Mouse (Mus musculus): ENCODE data around the gene Rfc2. TPM values are rescaled to one million over a fixed set of nuclear protein-coding genes. Genes with fewer than 3 reads are reported as not detected.
A peak's percentile ranks its signal among the peaks of the same experiment; 100 is the strongest.

Gene Rfc2
- polyA plus RNA-seq, 1 experiment from 2014 or later, result 226 TPM

DNA sequence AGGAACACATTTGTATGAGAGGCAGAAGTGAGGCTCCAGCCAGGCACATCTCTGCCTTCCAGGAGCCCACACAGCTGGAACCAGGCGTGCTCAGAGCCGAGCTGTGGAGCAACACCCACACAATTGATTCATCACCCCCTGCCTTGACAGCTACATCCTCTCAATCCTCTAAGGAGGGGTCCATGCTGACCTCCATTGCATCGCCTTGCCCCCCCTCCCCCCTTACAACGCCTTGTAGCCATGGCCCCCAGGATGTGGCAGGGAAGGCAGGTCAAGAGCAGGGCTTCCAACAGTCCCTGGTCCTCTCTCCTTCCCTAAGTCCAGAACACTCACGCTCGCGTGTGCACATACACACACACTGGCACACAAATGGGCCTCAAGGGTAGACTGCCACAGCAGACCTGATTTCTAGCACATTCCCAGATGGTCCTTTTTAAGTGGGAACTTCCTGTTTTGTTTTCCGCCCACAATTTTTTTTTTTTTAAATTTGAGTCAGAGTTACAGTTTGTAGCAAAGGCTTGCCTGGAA, 12.1 kb upstream of the Rfc2 start:
- Histone ChIP-seq H3K9me3 (no peaks in the 10 kb centered on the region), H3K4me3 (no peak overlapping the region), H3K36me3 (no peaks in the 10 kb centered on the region), H3K4me1 (peaks cover 14% of the 10 kb centered on the region), H3K27me3 (no peaks in the 10 kb centered on the region), H3K4me2 (no peak overlapping the region), H3K9ac (no peak overlapping the region), H3K27ac (peak overlapping the region; percentile 38)
- 46% methylated on average over 8 of the region's 8 CpGs for WGBS
- no peak for ATAC-seq (ENCODE audit: insufficient number of reproducible peaks, low FRiP score, low TSS enrichment, low read depth)

DNA sequence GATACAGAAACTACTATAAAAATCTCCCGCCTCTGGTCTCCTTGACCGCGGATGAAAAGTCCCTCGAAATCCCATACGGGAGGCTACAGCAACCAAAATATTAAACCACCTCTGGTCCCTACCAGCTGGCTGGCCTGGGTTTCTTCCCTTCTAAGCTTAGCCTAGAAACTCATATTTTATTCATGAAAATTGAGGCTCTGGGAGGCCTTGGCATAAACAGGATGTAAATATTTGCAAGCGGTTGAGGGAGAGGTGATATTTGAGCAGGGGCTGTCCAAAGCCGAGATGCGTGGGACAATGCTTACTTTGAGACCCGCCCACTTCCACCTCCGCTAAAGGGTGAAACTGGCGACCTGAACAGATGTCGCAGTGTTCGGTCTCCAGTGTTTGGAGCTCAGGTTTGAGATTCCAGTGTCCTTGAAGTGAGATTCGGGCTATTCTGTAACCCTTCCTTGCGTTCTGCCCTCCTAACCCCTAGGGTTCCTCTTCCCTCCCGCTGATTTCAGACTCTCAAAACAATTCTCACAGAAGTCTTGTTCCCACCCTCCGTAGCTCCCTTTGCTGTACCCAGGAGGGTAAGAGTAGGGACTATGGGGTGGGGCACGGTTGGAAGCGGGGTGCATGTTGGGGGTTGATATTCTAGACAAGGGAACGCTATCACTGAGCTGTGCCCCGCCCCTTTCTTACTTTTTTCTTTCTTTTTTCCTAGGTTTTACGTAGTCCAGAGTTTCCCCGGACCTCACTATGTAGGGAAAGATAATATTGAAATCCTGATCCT, 9.2 kb upstream of the Rfc2 start:
- peak; percentile 31; the same call in 1 of the 2 replicates for ATAC-seq (ENCODE audit: insufficient number of reproducible peaks, low FRiP score, low TSS enrichment, low read depth)
- Histone ChIP-seq H3K9me3 (no peaks in the 10 kb centered on the region), H3K4me1 (peaks cover 14% of the 10 kb centered on the region), H3K4me2 (peak overlapping the region; percentile 79), H3K27ac (peak overlapping the region; percentile 80), H3K4me3 (peak overlapping the region; percentile 54), H3K36me3 (no peaks in the 10 kb centered on the region), H3K27me3 (no peaks in the 10 kb centered on the region), H3K9ac (peak overlapping the region; percentile 42)
- 1% methylated on average over 23 of the region's 23 CpGs for WGBS

DNA sequence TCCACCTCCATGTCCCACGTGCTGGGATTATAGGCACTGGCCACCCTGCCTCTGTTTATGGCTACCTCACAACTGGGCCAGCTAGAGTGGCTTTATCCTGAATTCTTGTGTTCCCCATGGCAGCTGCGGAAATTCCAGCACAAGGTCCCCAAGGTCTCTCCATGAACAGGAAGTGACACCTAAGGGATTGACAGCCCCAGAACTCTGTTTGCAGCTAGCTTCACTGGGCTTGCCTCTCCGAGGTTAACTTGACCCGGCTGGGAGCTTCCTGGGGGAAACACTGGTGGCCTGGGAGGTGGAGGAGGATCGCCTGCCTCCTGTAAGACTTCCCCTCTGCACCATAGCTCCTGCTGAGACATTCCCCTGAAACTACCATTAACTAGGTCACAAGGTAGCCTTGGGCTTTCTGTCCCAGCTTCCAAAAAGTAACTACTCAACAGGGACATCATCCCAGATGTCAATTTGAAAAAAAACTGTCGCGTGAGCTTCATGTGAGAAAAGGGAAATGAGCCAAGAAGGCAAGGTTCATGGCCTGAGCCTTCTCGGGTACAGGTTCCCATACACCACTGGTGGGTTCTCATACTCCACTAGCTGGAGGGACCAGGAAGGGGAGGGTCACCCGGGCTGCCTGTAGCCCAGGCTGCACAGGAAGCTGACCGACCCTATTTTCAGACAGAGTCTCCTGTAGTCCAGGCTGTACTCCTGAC, 8.5 kb upstream of the Rfc2 start:
- WGBS, result 33% methylated on average over 10 of the region's 10 CpGs
- no peak for ATAC-seq (ENCODE audit: insufficient number of reproducible peaks, low FRiP score, low TSS enrichment, low read depth)
- Histone ChIP-seq H3K4me1 (peaks cover 14% of the 10 kb centered on the region), H3K27me3 (no peaks in the 10 kb centered on the region), H3K36me3 (no peaks in the 10 kb centered on the region), H3K4me2 (peak overlapping the region; percentile 79), H3K4me3 (peak overlapping the region; percentile 54), H3K9me3 (no peaks in the 10 kb centered on the region), H3K27ac (peak overlapping the region; percentile 80), H3K9ac (no peak overlapping the region; the same call in 1 of the 2 replicates)

DNA sequence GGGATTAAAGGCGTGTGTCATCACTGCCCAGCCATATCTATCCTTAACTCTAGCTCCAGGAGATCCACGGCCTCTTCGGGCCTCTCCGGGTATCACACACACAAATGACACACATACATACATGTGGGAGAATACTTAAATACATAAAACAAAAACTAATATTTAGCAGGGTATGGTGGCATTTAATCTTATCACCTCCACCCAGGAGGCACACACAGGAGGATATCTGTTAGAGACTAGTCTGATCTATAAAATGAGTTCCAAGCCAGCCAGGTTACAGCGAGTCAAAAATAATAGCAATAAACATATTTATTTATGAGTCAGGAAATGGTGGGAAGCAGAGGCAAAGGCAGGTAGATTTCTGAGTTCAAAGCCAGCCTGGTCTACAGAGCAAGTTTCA, 5.3 kb upstream of the Rfc2 start:
- no peak overlapping the region for H3K4me3 ChIP-seq
- H3K36me3 ChIP-seq, result no peaks in the 10 kb centered on the region
- H3K27me3 ChIP-seq, result no peaks in the 10 kb centered on the region
- no peak overlapping the region for H3K9ac ChIP-seq
- ATAC-seq (ENCODE audit: insufficient number of reproducible peaks, low FRiP score, low TSS enrichment, low read depth), result no peak
- peaks cover 9% of the 10 kb centered on the region for H3K4me1 ChIP-seq
- WGBS, result 93% methylated on average over 5 of the region's 5 CpGs
- H3K9me3 ChIP-seq, result no peaks in the 10 kb centered on the region
- no peak overlapping the region for H3K4me2 ChIP-seq
- no peak overlapping the region for H3K27ac ChIP-seq

DNA sequence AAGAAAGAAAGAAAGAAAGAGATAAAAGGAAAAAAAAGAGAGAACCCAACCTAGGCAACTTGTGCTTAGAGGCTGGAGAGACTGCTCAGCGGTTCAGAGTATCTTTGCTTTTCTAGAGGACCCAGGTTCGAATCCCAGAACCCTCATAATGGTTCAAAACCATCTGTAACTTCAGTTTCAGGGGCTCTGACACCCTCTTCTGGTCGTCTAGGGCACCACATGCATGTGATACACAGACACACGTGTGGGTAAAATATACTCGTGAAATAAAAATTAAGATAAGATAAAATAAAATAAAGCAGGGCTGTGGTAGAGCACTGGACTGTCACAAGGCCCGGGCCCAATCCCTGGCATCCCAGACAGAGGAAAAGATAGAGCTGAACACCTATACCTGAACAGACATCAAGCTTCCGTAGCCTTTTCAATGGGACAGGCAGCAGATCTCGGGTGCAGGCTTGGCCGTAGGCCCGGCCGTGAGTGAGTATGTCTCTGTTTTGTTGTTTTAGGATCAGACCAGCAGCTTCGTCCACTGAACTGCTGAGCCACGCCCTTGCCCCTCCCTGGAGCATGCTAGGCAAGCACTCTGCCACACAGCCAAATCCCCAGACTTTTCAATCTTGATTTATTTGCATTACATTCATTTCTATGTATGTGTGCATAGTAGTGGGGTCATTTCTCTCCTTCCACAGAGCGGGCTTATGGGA, 4.5 kb upstream of the Rfc2 start:
- H3K27ac ChIP-seq, result no peak overlapping the region
- WGBS, result 76% methylated on average over 14 of the region's 14 CpGs

DNA sequence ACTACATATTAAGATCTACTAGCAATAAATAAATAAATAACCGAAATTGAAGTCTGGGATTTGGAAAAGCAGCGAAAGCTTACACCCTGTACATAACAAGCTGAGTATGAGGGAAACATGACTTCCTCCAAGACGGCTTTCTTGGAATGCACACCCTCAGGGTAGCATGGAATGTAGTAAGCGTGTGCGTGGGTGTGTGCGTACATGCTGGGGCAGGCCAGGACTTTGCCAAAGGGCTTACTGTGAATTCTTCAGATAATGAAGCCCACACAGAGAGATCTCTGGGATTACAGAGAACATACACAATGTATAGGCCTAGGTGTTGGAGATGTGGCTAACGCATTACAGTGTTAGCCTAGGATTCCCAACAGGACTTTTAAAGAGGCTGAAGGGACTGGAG, 3.6 kb upstream of the Rfc2 start:
- peak overlapping the region; percentile 22; the same call in 1 of the 2 replicates for H3K27ac ChIP-seq
- ATAC-seq (ENCODE audit: insufficient number of reproducible peaks, low FRiP score, low TSS enrichment, low read depth), result 0 out of 2 replicates have a peak, but pooled peaks have one; percentile 36
- H3K36me3 ChIP-seq, result no peaks in the 10 kb centered on the region
- H3K9ac ChIP-seq, result no peak overlapping the region
- H3K9me3 ChIP-seq, result no peaks in the 10 kb centered on the region
- H3K27me3 ChIP-seq, result no peaks in the 10 kb centered on the region
- H3K4me3 ChIP-seq, result no peak overlapping the region
- H3K4me2 ChIP-seq, result no peak overlapping the region
- 66% methylated on average over 7 of the region's 7 CpGs for WGBS
- H3K4me1 ChIP-seq, result peaks cover 3% of the 10 kb centered on the region

More for the DNA sequence above, 4.5 kb upstream of the Rfc2 start:
- no peaks in the 10 kb centered on the region for H3K36me3 ChIP-seq
- H3K4me2 ChIP-seq, result no peak overlapping the region
- no peaks in the 10 kb centered on the region for H3K9me3 ChIP-seq
- no peak overlapping the region for H3K9ac ChIP-seq
- no peak for ATAC-seq (ENCODE audit: insufficient number of reproducible peaks, low FRiP score, low TSS enrichment, low read depth)
- H3K4me1 ChIP-seq, result peaks cover 9% of the 10 kb centered on the region
- H3K27me3 ChIP-seq, result no peaks in the 10 kb centered on the region
- no peak overlapping the region for H3K4me3 ChIP-seq

DNA sequence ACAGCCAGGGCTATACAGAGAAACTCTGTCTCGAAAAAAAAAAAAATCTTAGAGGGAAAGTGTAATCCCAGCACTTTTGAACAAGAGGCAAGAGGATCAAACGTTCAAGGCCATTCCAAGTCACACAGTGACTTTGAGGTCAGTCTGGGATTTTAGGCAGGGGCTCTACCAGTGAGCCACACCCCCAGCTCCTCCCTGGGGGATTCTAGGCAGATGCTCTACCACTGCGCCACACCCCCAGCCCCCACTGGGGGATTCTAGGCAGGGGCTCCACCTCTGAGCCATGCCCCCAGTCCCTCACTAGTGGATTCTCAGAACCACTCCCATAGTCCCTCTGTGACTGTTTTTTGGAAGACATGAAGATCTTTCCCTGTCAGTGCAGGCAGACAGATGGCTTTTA, 2.0 kb upstream of the Rfc2 start:
- Histone ChIP-seq H3K27ac (no peak overlapping the region), H3K27me3 (no peaks in the 10 kb centered on the region), H3K4me1 (peaks cover 11% of the 10 kb centered on the region), H3K4me2 (no peak overlapping the region), H3K4me3 (no peak overlapping the region), H3K9ac (no peak overlapping the region), H3K9me3 (no peaks in the 10 kb centered on the region), H3K36me3 (no peaks in the 10 kb centered on the region)
- WGBS, result 61% methylated on average over 3 of the region's 3 CpGs
- ATAC-seq (ENCODE audit: insufficient number of reproducible peaks, low FRiP score, low TSS enrichment, low read depth), result no peak

DNA sequence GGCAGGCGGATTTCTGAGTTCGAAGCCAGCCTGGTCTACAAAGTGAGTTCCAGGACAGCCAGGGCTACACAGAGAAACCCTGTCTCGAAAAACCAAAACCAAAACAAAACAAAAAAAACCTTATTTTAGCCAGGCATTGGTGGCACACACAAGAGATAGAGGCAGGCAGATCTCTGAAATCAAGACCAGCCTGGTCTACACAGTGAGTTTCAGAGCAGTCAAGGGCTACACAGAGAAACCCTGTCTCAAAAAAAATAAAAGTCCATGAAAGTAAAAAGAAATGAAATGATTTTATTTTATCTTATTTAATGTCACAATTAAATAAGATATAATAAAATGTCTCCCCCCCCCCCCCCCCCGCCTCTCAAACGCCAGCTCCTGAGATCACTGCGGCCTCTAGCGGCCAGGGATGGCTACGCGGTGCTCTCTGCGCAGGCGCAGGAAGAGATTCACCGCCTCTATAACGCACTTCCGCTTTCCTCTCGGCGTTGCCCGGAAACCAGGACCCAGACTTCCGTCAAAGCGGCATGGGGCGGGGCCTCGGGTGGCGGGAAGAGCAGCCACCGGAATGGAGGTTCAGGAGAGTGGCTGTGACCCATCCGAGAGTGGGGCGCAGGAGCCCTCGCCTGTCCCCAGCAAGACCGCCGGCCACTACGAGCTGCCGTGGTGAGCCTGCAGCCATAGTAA, 1.2 kb downstream of the Rfc2 start:
- Histone ChIP-seq H3K9ac (peak overlapping the region; percentile 85), H3K4me1 (peaks cover 11% of the 10 kb centered on the region), H3K4me2 (peak overlapping the region; percentile 73), H3K9me3 (no peaks in the 10 kb centered on the region), H3K36me3 (peaks cover 10% of the 10 kb centered on the region; the same call in 1 of the 2 replicates), H3K27me3 (no peaks in the 10 kb centered on the region), H3K4me3 (peak overlapping the region; percentile 73), H3K27ac (0 out of 2 replicates have a peak overlapping the region, but pooled peaks have one; percentile 48)
- 8% methylated on average over 28 of the region's 30 CpGs for WGBS
- peak; percentile 90 for ATAC-seq (ENCODE audit: insufficient number of reproducible peaks, low FRiP score, low TSS enrichment, low read depth)

DNA sequence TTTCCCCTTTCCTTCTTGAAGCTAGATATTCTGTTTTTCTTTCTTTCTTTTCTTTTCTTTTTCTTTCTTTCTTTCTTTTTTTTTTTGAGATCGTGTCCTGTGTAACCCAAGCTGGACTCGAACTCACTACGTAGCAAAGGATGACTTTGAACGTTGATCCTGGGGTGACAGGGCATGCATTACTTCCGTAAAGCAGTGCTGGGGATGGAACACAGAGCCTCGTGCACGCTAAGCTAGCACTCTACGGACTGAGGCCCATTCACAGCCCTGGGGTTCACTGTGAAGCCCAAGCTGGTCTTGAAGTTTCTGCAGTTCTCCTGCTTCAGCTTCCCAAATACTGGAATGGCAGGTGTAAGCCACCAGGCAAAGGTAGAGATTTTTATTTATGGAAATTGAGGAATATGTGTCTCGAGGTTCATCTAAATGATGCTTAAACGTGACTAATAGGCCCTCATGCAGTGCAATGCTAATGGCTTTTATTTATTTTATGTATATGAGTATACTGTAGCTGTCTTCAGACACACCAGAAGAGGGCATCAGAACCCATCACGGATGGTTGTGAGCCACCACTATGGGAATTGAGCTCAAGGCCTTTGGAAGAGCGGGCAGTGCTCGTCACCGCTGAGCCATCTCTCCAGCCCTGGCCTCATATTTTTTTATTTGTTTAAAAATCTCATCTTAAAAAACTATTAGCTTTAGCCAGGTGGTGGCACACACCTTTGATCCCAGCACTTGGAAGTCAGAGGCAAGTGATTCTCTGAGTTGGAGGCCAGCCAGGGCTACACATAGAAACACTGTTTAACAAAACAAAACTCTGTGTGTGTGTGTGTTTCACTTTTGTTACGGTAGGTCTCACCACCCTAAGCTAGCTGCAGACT, 2.1 kb downstream of the Rfc2 start:
- ATAC-seq (ENCODE audit: insufficient number of reproducible peaks, low FRiP score, low TSS enrichment, low read depth), result no peak
- WGBS, result 26% methylated on average over 15 of the region's 15 CpGs
- peak overlapping the region; percentile 85 for H3K9ac ChIP-seq
- H3K36me3 ChIP-seq, result peaks cover 16% of the 10 kb centered on the region; the same call in 1 of the 2 replicates
- peak overlapping the region; percentile 73 for H3K4me2 ChIP-seq
- peak overlapping the region; percentile 73 for H3K4me3 ChIP-seq
- H3K27me3 ChIP-seq, result no peaks in the 10 kb centered on the region
- no peaks in the 10 kb centered on the region for H3K9me3 ChIP-seq
- 0 out of 2 replicates have a peak overlapping the region, but pooled peaks have one; percentile 48 for H3K27ac ChIP-seq
- peaks cover 11% of the 10 kb centered on the region for H3K4me1 ChIP-seq

DNA sequence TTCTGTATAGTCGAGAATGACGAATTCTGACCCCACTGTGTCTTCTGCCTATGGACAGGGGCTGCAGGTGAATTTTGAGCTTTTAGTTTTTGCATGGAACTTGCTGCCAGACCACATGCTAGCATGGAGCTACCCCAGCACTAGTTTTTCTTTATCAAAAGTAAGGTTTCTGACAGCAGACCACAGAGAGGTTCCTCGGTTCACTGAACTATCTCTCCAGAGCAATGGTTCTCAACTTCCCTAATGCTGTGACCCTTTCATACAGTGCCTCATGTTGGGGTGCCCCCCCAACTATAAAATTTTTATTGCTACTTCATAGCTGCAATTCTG, 2.7 kb downstream of the Rfc2 start:
- peak overlapping the region; percentile 73; the same call in 1 of the 2 replicates for H3K4me2 ChIP-seq
- peak overlapping the region; percentile 73 for H3K4me3 ChIP-seq
- 69% methylated on average over 3 of the region's 3 CpGs for WGBS
- H3K36me3 ChIP-seq, result peaks cover 20% of the 10 kb centered on the region
- no peaks in the 10 kb centered on the region for H3K9me3 ChIP-seq
- no peak overlapping the region for H3K27ac ChIP-seq
- peaks cover 11% of the 10 kb centered on the region for H3K4me1 ChIP-seq
- no peaks in the 10 kb centered on the region for H3K27me3 ChIP-seq
- no peak for ATAC-seq (ENCODE audit: insufficient number of reproducible peaks, low FRiP score, low TSS enrichment, low read depth)
- H3K9ac ChIP-seq, result no peak overlapping the region

Data from limb, embryonic 15.5 days (tissue).